Mouse (Mus musculus) kidney, postnatal 0 days (tissue): ENCODE measurements around the gene Supt4a. TPM values are rescaled to one million over a fixed set of nuclear protein-coding genes. Genes with fewer than 3 reads are reported as not detected.

ENCODE experiments used
- ATAC-seq: fragments of 200-750 bp; cut with Nextera tagmentation; replicated peaks from 2 replicates; pipeline ENCODE4 v1.8.0; 2017; ENCODE audit warnings: low read depth, moderate number of reproducible peaks, moderate TSS enrichment, moderate library complexity; ENCODE audit not compliant: low FRiP score
- DNase-seq: peaks from one replicate; pipeline ENCODE4 v3.0.0-alpha.2; 2016; ENCODE audit warnings: low spot score
- H3K27ac ChIP-seq: fragments of 300-500 bp; sonication (generic); 2 replicates; pipeline ENCODE4 v1.5.1; 2014; ENCODE audit warnings: mild to moderate bottlenecking
- H3K27me3 ChIP-seq: fragments of 300-500 bp; sonication (generic); 2 replicates; pipeline ENCODE4 v1.6.1; 2014; ENCODE audit warnings: low read length, mixed read lengths; ENCODE audit not compliant: insufficient read depth
- H3K36me3 ChIP-seq: fragments of 300-500 bp; sonication (generic); 2 replicates; pipeline ENCODE4 v1.6.1; 2014; ENCODE audit warnings: low read length, mixed read lengths; ENCODE audit not compliant: insufficient read depth
- H3K4me1 ChIP-seq: fragments of 300-500 bp; sonication (generic); replicated peaks from 2 replicates; pipeline ENCODE4 v1.6.1; 2014; ENCODE audit warnings: antibody characterized with exemption, low read length, mixed read lengths; ENCODE audit not compliant: insufficient read depth
- H3K4me2 ChIP-seq: fragments of 300-500 bp; sonication (generic); 2 replicates; pipeline ENCODE4 v1.6.1; 2014; ENCODE audit warnings: mild to moderate bottlenecking, low read length, moderate library complexity, mixed read lengths
- H3K4me3 ChIP-seq: fragments of 300-500 bp; sonication (generic); replicated peaks from 2 replicates; pipeline ENCODE4 v1.5.1; 2014; ENCODE audit warnings: low read depth, low read length
- H3K9ac ChIP-seq: fragments of 300-500 bp; sonication (generic); 2 replicates; pipeline ENCODE4 v1.6.1; 2014; ENCODE audit warnings: low read depth, low read length
- H3K9me3 ChIP-seq: fragments of 300-500 bp; sonication (generic); replicated peaks from 2 replicates; pipeline ENCODE4 v1.6.1; 2016; ENCODE audit warnings: low read length, inconsistent platforms, mixed read lengths
- CTCF ChIP-seq: IDR thresholded peaks from 2 replicates; pipeline ENCODE4 v1.5.1; 2016; ENCODE audit warnings: antibody characterized with exemption, low read depth, mild to moderate bottlenecking, moderate library complexity
- WGBS: fragments of 180-500 bp; shearing (Covaris S2); extraction: QIAGEN DNeasy Blood & Tissue Kit; methylation state at CpG from one replicate; pipeline ENCODE4 v1.1.7; 2014; 5-methylcytosine and 5-hydroxymethylcytosine counted together
- polyA plus RNA-seq: library from polyadenylated mRNA; unstranded; fragments of >200 nt; fragmentation: Nextera tagmentation; extraction: Ambion mirVana; gene quantifications from 2 replicates; pipeline ENCODE4 v1.2.1, GENCODE M21; 2015

Gene Supt4a
- polyA plus RNA-seq, 1 experiment from 2014 or later = 171 TPM

DNA sequence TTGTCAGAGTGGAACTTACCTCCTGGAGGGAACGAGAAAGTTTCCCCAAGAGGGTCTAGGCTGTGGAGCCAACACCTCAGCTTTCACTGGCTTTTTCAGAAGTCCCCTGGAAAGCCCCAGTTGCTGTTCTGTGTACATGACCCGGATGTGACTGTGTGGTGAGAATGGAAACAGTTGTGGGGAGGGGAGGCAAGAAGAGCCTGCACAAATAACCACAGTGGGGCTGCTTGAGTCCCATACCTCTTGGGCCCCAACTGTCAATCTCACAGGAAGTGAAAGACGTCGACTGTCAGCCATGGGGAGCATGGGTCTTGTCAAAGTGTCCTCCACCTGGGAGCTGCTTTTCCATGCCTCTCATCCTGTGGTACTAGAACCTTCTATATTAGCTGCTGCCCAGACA, 7.6 kb downstream of the Supt4a start:
- 81% methylated on average over 4 of the region's 4 CpGs for WGBS
- Histone ChIP-seq H3K9me3 (no peaks in the 10 kb centered on the region), H3K4me1 (peaks cover 4% of the 10 kb centered on the region; the same call in 1 of the 2 replicates), H3K4me3 (no peak overlapping the region), H3K27ac (no peak overlapping the region), H3K9ac (no peak overlapping the region), H3K36me3 (peaks cover 22% of the 10 kb centered on the region; the same call in 1 of the 2 replicates), H3K4me2 (no peak overlapping the region), H3K27me3 (no peaks in the 10 kb centered on the region)
- DNase-seq (no peak), ATAC-seq (no peak)
- TF ChIP-seq CTCF = no peak

DNA sequence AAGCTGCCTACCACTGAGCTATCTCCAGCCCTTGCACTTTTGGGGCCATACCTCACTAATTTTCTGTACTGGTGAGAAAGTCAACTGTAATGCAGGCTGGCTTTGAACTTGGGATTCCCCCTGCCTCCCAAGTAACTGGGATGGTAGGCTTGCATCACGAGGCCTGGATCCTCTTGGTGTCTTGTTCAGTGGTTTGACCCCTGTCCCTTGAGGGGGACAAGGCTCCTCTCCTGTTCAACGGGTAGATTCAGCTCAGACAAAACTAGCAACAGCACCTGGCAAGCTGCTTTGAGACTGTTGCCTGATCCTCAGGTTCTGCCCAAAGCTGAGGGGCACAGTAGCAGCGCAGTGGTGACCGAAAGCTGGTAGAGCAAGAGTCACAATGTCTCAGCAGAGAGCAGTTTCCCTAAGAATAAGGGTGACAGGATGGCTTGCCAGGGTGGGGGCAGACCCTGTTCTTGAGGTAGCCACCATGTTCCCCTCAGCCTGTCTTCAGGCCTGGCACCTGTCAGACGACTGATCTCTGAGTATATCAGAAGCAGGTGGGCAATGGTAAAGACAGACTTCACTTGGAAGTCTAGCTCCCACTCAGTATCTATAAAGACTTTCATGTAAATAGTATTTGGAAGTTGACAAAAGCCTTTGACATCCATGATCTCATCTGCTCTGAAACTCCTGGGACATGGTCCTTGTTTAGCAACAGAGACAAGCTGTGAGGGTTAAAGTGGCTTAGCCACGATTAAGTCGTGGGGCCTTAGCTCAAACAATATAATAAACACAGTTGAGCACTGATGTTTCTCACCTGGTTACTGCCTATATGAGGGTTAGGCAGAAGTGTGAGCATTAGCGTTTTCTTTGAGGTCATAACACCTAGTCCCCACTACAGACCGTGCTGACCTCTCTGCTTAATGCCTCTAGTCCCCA, 8.5 kb downstream of the Supt4a start:
- no peak overlapping the region for H3K27ac ChIP-seq
- no peak for TF ChIP-seq CTCF
- DNase-seq = no peak
- no peaks in the 10 kb centered on the region for H3K27me3 ChIP-seq
- ATAC-seq = no peak
- H3K36me3 ChIP-seq = peaks cover 20% of the 10 kb centered on the region; the same call in 1 of the 2 replicates
- no peak overlapping the region for H3K4me2 ChIP-seq
- no peak overlapping the region for H3K4me3 ChIP-seq
- H3K9ac ChIP-seq = no peak overlapping the region
- 78% methylated on average over 9 of the region's 9 CpGs for WGBS
- peaks cover 4% of the 10 kb centered on the region; the same call in 1 of the 2 replicates for H3K4me1 ChIP-seq
- H3K9me3 ChIP-seq = no peaks in the 10 kb centered on the region

DNA sequence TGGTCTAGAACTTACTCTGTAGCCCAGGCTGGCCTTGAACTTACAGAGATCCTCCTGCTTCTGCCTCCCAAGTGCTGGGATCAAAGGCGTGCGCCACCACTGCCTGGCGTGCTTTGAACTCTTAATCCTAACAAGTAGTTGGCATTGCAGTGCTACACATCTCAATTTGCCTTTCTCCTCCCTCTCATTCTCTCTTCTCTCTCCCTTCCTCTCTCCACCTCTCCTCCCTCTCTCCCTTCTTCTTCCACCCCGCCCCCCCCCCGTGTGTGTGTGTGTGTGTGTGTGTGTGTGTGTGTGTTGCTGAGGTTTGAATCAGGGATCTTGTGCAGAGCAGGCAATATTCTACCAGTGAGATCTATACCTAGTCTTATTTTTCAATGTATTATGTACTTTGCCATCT, 10.0 kb downstream of the Supt4a start:
- WGBS = 100% methylated on average over 4 of the region's 5 CpGs
- Histone ChIP-seq H3K9ac (no peak overlapping the region), H3K4me1 (peaks cover 4% of the 10 kb centered on the region; the same call in 1 of the 2 replicates), H3K27me3 (no peaks in the 10 kb centered on the region), H3K4me3 (no peak overlapping the region), H3K36me3 (peaks cover 15% of the 10 kb centered on the region; the same call in 1 of the 2 replicates), H3K27ac (no peak overlapping the region), H3K9me3 (no peaks in the 10 kb centered on the region), H3K4me2 (no peak overlapping the region)
- DNase-seq (no peak), ATAC-seq (no peak)
- TF ChIP-seq CTCF = no peak

DNA sequence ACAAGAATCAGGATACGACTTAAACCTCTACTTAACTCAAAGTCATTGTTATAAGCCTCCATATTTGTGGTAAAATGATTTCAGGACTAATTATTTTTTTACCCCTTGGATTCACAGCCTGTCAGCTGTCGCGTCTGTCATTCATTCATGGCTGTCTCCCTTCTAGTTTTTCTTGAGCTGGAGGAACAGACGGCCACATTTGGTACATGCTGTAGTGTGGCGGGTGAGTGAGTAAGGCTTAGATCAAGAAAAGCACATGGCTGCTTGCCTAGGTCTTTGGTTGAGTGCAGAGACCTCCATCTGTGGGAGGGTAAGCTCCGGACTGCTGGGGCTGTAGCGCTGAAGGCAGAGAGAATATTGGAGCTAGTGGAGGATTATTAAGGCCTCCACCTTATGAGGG, 10.4 kb downstream of the Supt4a start:
- no peak overlapping the region for H3K9ac ChIP-seq

DNA sequence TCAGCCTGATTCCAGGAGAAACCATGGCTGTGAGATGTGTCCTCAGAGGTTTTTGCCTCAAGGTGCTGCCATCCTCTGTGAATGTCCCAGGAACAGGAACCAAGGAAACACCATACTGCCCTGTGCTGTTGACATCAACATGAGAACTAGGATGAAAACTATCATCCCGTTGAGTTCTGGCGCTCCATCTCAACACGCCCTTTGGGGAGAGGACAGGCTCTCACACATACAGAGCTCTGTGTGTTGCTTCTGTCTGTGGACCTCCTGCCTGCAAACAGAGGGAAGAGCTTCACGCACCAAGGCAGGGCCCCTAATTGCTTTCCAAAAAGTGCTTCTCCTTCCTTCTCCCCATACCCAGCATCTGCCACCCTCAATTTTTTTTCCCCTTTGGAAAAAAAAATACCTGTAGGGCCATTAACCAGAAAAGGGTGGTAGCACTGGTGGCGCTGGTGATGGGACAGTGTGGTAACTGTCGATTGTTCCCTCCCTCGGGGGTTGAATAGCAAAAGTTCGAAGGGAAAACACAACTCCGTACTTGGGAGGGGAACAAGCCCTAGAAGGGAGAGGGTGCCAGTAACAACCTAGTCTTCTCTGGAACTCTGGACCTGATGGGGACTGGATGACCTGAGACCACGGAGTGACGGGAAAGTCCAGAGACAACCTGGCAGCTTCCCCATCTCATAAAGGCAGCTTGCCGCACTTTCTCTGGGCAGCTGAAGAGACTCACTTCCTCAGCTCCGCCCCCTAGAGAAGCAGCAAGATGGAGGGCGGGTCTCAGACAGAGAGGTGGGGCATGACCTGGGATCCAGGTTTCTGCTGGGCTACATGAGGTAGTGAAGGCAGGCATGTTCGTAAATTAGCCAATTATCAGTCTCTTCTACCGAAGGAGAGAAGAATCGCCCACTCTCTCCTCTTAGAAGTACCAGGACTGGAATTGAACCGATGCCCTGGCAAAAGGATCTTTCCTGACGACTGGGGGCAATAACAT, 11.1 kb downstream of the Supt4a start:
- peaks cover 13% of the 10 kb centered on the region; the same call in 1 of the 2 replicates for H3K36me3 ChIP-seq
- H3K4me3 ChIP-seq = no peak overlapping the region
- peaks cover 4% of the 10 kb centered on the region; the same call in 1 of the 2 replicates for H3K4me1 ChIP-seq
- H3K9me3 ChIP-seq = no peaks in the 10 kb centered on the region
- no peak overlapping the region for H3K9ac ChIP-seq
- 26% methylated on average over 19 of the region's 19 CpGs for WGBS
- peak; percentile 52 for DNase-seq
- H3K4me2 ChIP-seq = peak overlapping the region; percentile 34
- TF ChIP-seq CTCF = peak; percentile 21; the same call in 1 of the 2 replicates
- no peaks in the 10 kb centered on the region for H3K27me3 ChIP-seq
- no peak overlapping the region for H3K27ac ChIP-seq
- ATAC-seq = no peak

More for the DNA sequence above, 10.4 kb downstream of the Supt4a start:
- H3K9me3 ChIP-seq = no peaks in the 10 kb centered on the region
- no peak for ATAC-seq
- H3K4me1 ChIP-seq = peaks cover 4% of the 10 kb centered on the region; the same call in 1 of the 2 replicates
- H3K4me3 ChIP-seq = no peak overlapping the region
- no peak for DNase-seq
- no peak for TF ChIP-seq CTCF
- H3K4me2 ChIP-seq = no peak overlapping the region
- WGBS = 92% methylated on average over 7 of the region's 7 CpGs
- no peaks in the 10 kb centered on the region for H3K27me3 ChIP-seq
- H3K27ac ChIP-seq = no peak overlapping the region
- H3K36me3 ChIP-seq = peaks cover 14% of the 10 kb centered on the region; the same call in 1 of the 2 replicates
